Mouse (Mus musculus) telencephalon, adult 2 months (tissue): ENCODE data around the gene Grid2.
A peak's percentile ranks its signal among the peaks of the same experiment; 100 is the strongest.

Experiments used
- DNase-seq: peaks from one replicate; pipeline ENCODE4 v3.0.0-alpha.2; 2011; ENCODE audit warnings: low read depth, low spot score

Grid2 gene

DNA sequence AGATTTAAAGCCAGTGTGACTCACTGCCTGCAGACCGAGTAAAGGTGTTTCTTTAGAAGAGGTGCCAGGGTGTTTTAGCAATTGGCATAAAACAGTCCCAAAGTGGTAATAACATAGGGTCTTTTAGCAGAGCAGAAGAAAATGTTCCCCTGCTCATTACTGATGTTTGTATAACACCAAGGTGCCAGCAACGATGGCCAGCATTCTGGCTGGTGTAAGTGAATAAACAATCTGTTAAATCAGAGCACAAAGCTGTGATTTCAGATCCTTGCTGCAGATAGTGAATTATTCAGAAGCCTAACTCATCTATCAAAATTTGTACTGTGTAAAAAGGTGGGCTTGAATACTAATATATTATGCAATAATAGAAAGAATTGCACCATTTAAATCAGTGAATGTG is 353.9 kb downstream of the Grid2 start:
- peak; percentile 8 for DNase-seq

DNA sequence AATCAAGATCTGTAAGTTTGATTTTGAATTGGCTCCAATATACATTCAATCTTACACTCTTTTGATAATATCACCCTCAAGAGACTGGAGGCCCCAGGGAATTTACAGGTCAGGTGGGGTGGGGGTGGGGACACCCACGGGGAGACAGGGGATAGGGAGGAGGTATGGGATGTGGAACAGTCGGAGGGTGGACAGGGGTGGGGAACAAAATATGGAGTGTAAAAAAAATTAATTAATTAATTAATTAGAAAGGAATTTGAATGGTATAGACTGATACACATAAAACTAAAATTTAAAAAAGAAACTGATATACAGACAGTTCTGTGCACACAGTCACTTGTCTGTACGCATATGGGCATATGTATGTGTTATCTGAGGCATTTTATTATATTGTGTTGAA is 380.3 kb downstream of the Grid2 start:
- DNase-seq, result no peak

DNA sequence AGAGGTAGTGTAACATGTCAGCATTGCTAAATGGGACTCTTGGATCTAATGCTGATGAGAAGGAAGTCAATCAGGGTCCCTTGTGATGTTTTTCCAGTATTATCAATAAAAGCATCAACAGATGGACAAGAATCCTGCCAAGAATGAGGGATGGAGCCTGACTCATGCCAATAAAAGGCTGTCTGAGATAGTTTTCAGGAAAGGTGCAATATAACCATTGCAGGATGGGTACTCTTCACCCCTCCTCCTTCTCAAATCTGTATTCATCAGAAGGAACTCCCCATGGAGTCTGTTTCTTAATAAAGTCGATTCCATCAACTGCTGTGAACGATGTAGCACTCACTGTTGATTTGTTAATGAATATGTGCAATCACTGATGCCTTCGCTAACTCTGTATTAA is 403.7 kb downstream of the Grid2 start:
- no peak for DNase-seq

DNA sequence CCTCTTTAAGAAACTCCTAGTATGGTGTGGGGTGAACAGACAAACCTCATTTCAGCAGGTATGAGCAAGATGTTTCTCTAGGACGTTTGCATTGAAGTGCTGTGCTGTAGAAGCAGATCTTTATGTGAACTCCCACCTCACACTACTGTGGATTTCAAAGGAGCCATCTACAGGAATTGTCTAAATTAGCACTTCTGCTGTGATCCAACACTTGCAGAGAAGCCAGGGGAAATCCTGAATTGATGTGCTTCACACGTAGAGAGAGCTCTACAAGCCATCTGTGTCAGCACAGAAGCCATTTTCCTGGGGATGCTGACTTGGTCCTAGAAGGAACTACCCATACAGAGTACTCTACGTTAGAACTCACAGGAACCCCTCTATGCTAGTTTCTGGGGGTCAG is 430.0 kb downstream of the Grid2 start:
- DNase-seq, result peak; percentile 22

DNA sequence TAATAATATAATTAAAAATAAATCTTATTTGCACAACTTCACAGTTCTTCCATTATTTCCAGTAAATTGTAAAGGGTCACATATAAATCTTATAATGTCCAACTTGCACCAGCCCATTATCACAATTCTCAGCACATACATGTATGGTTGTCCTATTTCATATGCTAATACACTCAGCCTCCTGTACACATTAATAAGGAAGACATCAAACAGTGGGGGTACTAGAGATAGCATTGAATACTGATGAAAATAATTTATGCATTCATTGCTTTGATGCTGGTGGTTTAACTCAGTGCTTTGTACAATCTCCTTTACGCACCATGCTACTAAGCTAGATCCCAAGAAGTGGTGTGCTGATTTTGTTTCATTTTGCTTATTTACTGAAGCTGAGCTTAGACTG is 446.0 kb downstream of the Grid2 start:
- DNase-seq, result no peak

DNA sequence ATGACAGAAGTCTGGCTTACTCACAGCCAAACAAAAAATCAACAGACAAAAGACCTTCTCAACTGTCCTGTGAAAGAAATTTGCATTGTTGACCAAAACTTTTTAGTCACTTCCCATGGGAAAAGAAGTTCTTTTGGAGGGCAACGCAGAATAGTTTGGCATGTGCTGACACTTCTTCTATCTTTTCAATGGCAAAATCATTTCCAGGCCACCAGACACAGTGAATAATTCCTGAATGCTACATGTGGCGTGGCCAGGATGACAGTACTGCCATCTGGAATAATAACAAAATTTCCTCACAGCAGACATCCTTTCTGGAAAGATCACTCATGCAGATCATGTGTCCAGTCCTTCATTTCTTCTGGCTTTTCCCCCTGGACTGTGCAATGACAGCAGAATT is 478.1 kb downstream of the Grid2 start:
- no peak for DNase-seq

DNA sequence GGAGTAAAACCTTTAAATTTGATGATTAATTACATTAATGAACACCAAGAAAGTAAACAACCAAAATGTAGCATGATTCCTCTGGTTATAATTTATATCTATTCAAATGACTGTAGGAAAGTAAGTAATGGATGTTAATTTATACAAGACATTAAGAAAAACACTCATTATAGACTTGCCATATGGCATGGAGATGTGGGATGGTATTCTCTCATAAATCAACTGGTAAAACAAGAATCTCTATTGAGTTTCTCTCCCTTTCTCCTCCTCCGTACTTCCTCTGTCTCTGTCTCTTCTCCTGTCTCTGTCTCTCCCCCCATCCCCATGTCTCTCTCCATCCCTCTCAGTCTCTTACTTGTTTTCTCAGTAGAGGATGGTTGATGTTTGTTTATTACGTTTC is 506.9 kb downstream of the Grid2 start:
- DNase-seq, result peak; percentile 26

DNA sequence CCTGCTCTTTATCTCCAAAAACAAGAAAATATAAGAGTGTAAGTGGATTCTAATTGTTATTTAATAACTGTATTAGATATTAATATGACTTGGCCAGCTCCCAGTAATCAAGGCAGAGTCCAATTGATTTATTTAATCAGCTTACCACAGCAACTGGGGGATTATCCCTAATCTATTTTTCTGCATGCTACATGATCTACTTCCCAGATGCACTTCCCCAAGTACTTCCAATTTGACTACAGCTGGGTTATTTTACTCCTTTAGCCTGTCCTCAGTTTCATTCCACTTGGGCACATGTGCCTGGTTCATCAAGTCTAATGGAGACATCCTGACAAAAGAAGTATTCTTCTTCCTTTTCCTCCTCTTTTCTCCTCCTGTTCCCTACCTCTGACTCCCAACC is 539.0 kb downstream of the Grid2 start:
- no peak for DNase-seq

DNA sequence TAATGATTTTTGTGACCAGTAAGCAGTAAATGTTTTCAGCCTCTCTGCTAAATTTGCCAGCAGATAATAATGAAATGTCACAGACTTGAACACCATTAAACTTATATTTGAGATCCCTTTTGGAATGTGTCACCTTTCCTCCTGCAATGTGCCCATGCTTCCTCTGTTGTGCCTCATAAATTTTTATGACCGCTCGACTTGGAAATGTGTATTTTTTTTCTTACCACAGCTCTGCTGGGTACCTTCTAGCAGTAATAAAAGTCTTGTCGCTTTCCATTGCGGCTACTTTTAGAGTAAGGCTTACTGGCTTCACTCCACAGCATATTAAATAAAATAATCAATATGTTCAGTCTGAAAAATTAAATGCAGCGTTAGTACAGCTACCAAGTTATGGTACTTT is 564.6 kb downstream of the Grid2 start:
- DNase-seq, result no peak

DNA sequence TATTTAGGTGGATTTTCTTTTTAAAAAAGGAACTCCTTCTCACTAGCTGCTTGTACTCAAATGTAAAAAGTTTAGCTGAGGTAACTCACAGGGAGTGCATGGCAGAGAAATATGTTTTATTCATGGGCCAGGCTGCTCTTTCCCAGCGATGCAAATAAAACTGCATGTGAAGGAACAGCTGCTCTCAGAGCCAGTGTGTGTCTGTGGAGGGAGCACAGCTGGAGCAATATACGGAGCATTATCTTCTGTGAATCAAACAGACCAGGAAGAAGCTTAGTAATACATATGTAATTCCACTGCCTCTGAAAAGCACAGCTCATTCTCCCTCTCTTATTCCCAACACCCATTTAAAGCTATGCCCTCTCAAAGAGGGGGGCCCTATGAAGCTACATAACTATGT is 607.0 kb downstream of the Grid2 start:
- DNase-seq, result peak; percentile 11

DNA sequence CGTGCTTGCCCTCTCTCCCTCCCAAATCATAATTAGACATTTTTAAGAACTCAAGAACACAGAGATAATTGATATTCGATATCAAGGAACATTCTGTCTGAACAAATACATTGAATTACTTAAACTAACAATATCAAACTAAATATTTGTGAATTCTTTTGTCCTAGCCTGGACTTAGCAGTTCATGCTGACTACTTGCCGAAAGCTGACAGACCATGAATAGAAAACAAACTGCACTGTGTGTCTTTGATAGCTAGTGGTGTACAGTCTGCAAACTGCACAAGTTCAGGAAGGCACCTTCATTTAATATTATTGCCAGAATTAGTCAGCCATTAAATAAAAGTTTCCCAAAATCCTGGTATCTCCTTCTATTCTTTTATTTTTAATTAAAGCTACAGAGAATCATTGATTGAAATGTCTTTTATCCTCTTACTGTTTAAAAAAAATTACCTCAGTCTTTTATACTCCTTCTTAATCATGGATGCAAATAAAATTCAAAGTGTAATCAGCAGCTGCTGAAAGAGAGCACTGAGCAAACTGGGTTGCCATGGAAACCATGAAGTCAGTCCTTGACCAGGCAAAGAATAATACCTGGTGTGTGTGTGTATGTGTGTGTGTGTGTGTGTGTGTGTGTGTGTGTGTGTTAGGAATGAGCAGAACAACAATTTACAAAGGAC is 621.5 kb downstream of the Grid2 start:
- DNase-seq, result peak; percentile 27

DNA sequence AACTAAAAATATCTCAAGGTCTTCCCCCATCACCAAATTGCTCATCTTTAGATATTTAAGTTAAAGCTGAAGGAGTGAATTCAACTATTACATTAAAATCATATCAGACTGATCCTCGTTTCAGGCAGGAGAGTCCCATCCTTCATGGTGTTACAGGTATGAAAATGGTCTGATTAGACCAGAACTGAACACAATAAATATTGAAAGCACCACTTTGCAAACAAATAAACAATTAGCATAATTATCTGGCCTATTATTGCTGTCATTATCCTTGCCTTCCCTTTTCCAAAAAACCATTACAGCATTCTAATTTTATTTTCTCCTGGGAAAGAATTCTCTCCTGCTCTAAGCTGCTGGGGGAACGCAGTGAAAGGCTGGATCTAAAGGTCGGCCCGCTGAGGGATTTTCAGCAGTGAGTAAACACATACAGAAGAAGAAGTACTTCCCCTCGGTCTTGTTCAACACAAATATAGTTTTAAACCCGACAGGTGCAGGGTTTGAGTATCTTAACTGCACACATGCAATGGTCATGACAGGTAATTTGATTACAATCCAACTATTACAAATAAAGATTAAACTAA is 622.2 kb downstream of the Grid2 start:
- DNase-seq, result no peak

DNA sequence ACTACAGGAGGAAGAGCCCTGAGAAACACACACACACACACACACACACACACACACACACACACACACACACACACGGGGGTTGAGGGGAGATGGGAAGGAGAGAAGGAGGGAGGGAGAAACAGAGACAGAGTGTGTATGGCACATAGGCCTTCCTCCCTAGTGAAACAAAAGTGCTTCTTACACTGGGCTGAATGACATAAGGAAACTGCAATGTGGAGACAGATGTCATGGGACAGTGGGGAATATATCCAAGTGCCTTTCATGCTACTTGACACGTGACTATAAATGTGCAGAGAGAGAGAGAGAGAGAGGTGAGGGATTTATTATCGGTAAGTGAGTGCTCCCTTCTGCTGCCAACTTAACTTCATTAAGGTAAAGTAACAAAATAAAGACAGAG is 639.0 kb downstream of the Grid2 start:
- no peak for DNase-seq

DNA sequence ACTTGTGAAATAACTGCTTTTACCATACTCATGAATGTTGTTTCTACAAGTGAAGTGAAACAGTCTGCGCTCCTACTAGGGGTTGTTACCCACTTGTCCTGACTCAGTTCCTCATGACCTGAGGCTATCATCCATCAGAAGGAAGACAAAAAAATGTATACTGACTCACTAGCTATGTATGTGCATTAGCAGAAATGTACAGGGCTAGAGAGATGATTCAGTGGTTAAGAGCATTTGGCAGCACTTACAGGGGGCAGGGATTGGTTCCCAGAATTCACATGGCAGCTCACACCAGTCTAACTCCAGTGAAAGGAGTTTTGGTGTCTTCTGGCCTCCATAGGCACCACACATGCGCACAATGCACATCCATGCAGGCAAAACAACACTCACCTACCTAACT is 642.5 kb downstream of the Grid2 start:
- no peak for DNase-seq

DNA sequence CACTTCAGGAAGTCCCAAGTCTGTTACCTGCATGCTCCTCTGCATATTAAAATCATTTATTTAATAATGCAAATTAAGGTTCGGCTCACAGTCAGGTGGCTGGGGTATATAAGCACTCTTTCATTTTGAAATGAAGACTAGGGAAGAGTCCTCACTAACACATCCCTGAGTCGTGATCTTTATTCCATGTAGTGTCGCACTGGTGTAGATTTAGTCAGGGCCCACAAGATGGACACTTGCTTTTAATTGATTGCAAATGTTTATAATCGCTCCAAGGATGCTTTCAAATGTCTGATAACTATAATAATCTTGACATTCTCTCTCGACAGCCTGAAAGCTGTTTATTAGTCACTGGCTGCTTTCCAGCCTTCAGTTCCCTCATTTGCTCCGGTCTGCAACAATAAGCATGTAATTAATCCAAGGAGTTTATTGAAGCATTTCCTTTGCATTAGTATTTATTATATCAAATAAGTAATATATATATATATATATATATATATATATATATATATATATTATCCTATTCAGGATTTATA is 661.4 kb downstream of the Grid2 start:
- no peak for DNase-seq

DNA sequence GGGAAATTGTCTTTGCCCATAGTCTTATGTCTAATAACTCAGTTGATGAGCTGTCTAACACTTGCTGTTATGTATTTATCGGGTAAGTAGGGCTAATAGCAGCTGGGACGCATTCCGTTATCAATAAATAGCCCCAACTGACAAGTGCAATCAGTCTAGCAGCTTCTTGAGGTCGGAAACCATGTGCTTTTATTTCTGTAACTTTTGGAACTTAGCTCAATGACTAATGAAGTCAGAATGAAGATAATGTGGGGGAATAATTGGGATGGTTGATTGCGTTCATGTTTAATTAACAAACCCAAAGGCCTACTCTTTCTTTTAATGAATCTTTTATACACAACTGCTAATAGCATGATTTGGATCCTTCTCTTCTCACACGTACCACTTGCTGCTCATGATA is 666.3 kb downstream of the Grid2 start:
- DNase-seq, result no peak

DNA sequence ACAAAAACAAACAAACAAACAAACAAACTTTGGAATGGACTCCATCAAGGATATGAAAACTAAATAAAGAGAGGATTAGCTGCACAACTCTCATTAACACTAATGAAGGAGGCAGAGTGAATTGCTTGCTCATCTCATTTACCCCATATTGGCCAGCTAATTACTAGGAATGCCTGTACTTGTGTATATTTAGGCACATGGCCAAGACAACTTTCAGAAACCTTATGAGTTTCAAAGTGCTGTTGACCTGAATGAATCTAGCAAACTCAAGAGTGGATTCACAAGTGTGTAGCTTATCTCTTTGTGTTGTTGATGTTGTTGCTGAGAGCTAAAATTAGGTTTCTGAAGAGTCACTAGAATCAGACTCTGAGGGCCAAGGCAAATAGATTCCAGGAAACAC is 675.5 kb downstream of the Grid2 start:
- no peak for DNase-seq

DNA sequence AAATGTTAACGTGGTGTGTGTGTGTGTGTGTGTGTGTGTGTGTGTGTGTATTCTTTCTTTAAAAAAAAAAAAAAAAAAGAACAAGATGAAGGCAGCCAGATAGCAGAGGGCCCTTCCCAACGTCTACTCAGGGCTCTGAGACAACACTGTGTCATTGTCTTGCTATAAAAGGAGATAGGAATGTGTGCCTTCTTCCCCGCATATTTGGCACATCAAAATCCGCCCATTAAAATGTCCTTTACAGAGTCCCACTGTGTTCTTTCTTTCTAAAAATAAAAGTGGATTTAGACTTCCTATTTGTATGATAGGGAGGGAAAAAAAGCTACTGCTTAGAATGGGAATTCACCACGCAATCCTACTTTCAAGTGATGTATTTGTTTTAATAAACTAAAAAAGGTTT is 691.0 kb downstream of the Grid2 start:
- no peak for DNase-seq

DNA sequence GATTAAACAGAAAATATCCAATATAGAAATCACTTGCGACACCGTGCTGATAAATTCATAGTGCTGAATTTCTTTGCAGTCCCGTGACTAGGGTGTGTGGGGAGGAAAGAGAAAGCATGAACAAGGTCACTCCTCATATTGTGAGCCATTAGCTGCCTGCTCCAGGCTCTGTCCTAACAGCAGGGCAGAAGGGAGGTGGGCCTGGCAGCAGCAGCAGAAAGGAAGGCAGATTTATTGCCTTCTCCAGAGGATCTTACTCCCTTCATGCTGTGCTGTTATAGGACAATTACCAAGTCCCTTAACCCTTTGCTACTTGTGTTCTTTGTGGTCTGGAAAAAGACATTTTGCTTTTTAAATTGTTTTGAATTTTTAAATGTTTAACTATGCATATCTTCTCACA is 708.1 kb downstream of the Grid2 start:
- DNase-seq, result no peak

DNA sequence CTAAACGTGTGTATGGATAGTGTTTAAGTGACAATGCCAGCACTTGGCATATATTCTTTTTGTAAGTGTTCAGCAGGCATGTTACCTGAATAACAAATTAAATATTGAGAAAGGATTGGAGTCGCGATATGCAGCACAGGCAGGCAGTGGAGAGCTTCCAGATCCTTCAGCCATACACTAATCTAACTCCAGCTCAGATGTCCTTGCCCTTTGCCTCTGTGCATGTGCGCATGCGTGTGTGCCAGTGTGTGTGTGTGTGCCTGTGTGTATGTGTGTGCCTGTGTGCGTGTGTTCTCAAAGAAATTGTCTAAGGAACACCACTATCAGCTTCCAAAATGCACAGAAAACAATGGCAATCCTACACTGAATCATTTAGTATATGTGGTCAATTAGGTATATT is 708.6 kb downstream of the Grid2 start:
- no peak for DNase-seq

DNA sequence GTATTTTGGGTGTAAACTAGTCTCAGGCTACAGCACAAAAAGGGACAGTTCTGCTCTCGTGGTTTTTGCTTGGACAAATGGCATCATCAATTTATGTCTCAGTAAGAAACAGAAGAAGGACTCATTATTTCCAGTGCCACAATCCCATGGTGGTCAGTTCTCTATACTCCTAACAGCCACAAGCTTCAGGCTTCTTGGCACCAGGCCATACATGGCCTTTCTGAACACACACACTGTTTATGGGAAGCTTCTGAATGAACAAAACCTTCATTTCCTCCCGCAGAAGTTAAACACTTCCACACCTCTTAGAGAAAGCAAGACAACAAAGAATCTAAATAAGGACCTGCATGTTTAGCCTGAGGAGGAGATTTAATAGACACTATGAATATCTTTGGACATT is 709.1 kb downstream of the Grid2 start:
- no peak for DNase-seq

DNA sequence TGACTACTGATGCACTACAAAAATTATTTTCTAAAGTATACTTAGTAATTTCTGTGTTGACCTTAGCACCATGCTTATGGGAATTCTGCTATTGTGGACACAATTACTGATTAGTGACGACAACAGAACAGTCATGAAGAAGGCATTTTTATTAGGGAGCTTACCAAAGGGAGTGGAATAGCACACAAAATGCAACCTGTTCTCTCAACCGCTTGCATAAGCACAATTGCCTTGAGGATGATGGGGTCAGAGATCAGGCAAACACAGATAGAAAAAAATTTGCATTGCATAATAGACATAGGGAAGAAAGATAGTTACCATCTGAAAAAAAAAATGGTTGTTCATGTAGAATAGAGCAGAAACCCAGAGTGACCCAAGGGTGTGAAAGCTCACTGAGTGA is 790.4 kb downstream of the Grid2 start:
- DNase-seq, result no peak

DNA sequence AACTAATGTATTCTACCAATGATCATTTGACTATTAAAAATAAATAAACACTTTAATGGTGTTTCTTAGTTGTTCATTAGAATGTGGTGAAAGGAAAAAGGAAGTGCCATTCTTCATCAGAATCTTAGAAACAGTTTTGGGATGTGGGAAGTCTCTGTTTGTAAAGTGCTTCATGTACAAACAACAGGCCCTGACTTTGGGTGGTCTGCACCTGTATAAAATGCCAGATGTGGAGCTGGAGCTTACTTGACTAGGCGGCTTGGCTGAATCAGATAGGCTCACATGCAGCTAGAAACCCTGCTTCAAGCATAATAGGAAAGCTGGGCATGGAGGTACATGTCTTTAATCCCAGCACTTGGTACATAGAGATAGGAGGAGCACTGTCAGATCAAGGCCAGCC is 791.1 kb downstream of the Grid2 start:
- DNase-seq, result no peak

DNA sequence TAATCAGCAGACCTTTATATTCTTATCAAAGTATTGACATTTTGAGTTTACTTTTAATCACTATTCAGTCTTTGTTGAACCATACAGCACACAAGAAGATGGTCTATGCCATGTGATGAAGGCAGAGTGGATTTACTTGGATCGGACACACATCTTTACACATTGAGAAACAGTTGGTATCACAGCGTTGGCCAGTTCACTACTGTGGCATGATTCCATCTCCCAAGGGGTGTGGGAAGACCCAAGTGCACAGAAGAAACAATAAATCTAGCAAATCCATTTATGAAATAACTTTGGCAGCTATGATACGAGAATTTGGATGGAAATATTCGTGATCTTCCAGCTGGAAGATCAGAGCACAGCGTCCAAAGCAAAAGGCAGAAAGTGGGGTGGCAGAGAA is 792.3 kb downstream of the Grid2 start:
- DNase-seq, result no peak
